Mouse (Mus musculus) left cerebral cortex, adult 2 months (tissue): Measurements from ENCODE around the gene Clps. TPM values are rescaled to one million over a fixed set of nuclear protein-coding genes. Genes with fewer than 3 reads are reported as not detected.

Experiments
- DNase-seq, 2 experiments: peaks; one replicate each; pipeline ENCODE4 v3.0.0; 2021 to 2022; ENCODE audit warnings: low spot score in 2 of 2, mixed read lengths in 1 of 2; ENCODE audit errors: extremely low spot score in 1 of 2
- H3K27ac ChIP-seq: fragments of 200-600 bp; 2 replicates; pipeline ENCODE4 v1.8.1; 2022
- H3K4me3 ChIP-seq: fragments of 200-600 bp; 2 replicates; pipeline ENCODE4 v1.8.1; 2022
- CTCF ChIP-seq: fragments of 200-600 bp; IDR thresholded peaks from 2 replicates; pipeline ENCODE4 v1.8.1; 2022; ENCODE audit warnings: antibody characterized with exemption, mild to moderate bottlenecking, moderate library complexity
- intact Hi-C: fragments of 180-260 bp; cut with DNase I; formaldehyde crosslinking; loops from one replicate; pipeline ENCODE4 v1.15.1; 2025
- total RNA-seq, 2 experiments: library from RNA; stranded (reverse); gene quantifications; 2 replicates each; pipeline ENCODE4 v1.2.3; 2021

Gene Clps
- total RNA-seq, 2 experiments from 2014 or later = not detected

DNA sequence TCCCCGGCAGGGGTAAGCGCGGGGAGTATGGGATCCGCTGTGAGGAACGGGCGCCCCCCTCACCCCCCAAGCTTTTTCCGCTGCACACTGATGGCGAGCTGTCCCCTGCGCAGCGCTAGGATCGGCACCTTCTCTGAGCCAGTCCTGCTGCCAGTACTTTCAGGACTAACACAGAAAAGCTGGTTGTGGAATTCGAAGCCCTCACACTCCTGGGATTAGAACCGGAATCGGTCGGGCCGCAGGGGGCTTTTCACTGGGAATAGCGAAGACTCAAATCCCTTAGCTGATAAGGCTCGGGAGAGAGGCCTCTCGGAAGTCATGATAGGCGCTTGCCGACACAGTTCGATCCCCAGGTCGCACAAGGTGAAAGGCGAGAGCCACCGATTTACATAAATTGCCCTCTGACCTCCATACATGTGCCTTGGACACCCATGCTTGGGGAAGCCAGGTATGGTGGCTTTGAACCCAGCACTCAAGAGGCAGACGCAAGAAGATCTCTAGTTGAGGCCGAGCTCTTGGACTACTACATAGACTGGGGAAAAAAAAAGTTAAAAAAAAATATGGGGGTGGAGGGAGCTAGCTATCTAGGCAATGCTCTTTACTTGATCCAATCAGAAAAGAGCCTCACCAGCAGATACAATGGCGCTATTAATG, 37.1 kb downstream of the Clps start:
- Histone ChIP-seq H3K4me3 (peak overlapping the region; percentile 86), H3K27ac (peak overlapping the region; percentile 100)
- DNase-seq = no peak
- TF ChIP-seq CTCF = no peak
- intact Hi-C loops = loop anchor here (1.0 to 2.0 kb wide), 3 partner anchors 36 to 195 kb away; partner anchors contain the start of gene Rpl10a

DNA sequence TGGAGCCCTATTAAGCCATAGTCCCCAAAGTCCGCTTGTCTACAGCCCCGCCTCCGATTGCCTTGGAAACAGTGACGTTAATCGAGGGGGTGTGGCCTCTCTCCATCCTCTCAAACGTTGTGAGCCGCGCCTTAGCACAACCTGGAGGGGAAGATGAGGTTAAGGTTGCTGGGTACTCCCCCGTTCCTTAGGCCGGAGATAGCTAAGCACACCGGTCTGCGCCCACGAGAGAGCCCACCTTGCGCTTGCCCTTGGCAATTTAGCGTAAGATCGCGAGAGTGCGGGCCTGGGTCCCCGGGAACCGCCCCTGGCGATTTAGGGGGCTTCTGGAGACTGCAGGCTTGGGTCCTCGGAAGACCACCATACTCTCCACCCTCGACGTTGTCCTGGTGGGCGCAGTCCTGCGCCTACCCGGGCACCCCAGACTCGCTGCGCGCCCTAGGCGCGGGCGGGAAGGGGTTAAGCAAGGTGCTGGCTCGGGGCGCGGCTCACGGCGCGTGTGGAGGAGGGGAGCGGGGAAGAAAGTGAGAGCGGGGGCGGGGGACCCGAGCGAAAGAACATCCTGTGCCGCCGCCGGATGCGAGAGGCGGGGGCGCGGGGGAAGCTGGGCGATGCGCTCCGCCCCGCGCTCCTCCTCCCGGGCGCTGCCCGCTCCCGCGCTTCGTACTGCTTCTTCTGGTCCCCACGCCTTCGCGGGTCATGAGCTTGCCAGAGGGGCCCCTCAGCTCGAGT, 37.8 kb downstream of the Clps start:
- intact Hi-C loops = loop anchor here (1.0 to 2.0 kb wide), 3 partner anchors 35 to 194 kb away; partner anchors contain the start of gene Rpl10a
- Histone ChIP-seq H3K27ac (peak overlapping the region; percentile 100), H3K4me3 (peak overlapping the region; percentile 86)
- peak; percentile 94 for DNase-seq
- TF ChIP-seq CTCF = no peak

DNA sequence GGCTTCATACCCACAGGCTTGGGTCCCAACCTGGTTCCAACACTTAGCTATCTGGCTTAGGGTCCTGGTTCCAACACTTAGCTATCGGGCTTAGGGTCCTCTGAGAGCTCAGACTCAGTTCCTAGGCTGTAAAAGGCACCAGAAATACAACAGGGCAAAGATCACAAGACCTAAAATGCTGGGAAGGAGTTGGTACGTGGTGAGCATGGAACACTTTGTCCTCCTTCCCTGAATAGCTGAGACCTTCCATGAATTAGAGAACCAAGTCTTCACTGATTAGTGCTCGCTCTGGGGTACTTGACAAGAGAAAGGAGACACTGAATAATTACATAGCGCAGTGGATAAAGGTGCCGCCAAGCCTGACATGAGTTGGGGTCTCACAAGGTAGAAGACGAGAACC, 38.6 kb downstream of the Clps start:
- DNase-seq = no peak
- intact Hi-C loops = loop anchor here (2.0 kb wide), 1 partner anchor 193 kb away; the partner anchor contains the start of gene Rpl10a
- Histone ChIP-seq H3K27ac (peak overlapping the region; percentile 100), H3K4me3 (peak overlapping the region; percentile 86)
- no peak for TF ChIP-seq CTCF

DNA sequence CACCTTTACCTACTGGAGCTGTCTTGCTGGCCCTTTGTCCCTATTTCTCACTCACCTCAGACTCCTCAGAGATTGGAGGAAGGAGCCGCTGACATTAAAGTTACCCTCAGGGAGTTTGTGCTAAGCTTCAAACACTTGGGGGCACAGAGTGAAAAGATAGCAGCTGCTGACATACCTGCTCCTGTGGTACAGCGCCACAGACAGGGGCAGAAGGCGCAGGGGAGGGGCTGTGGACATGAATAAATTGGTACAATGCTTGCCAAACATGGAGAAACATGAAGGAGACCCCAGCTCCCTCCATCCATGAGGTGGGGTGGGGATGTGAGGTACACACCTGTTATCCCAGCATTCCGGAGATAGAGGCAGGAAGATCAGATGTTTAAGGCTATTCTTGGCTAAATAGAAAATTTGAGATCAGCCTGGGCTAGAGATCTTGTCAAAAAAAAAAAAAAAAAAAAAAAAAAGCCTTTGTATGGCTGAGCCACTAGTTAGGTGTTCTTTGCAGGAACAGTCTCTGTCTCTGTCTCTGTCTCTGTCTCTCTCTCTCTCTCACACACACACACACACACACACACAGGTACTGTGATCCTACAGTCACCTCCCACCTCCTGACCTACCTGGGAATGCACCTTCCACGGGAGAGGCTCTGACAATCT, 39.4 kb downstream of the Clps start:
- no peak for TF ChIP-seq CTCF
- no peak overlapping the region for H3K4me3 ChIP-seq
- H3K27ac ChIP-seq = no peak overlapping the region; the same call in 1 of the 2 replicates
- intact Hi-C loops = no loop called here
- DNase-seq = no peak

DNA sequence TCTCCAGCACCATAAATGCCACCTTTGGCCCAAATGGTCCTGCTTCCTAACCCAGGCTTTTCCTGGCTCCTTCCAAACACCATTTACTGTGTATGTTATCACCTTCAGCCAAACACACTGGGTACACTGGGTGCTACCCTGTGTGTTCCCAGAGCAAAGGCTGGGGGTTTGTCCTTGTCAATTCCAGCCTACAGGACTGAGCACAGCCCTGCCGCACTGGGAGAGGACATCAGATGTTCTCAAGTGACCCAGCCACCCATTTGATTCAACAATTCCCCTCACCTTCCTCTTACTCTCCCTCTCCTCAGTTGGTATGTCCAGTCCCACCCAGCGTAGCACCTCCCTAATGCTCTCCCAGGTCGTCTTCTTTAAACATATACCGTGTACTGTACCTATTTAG, 40.0 kb downstream of the Clps start:
- intact Hi-C loops = no loop called here
- Histone ChIP-seq H3K27ac (no peak overlapping the region), H3K4me3 (no peak overlapping the region)
- no peak for DNase-seq
- TF ChIP-seq CTCF = no peak

DNA sequence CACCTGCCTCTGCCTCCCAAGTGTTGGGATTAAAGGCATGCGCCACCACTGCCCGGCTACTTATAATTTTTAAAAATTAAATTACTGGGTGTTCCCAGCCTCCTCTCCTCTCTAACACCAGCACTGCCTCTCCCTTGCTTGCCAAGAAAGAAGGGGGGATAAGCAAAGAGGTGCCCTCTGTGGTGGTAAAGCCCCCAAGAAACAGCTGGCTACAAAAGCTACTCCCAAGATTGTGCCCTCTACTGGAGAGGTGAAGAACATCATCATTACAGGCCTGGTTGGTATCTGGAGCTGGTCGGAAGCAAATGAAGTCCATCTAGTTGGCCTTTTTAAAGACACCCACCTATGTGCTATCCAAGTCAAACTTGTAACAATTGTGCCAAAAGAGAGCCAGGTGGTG, 40.7 kb downstream of the Clps start:
- TF ChIP-seq CTCF = peak; percentile 62
- intact Hi-C loops = no loop called here
- no peak for DNase-seq
- Histone ChIP-seq H3K27ac (no peak overlapping the region), H3K4me3 (no peak overlapping the region)

DNA sequence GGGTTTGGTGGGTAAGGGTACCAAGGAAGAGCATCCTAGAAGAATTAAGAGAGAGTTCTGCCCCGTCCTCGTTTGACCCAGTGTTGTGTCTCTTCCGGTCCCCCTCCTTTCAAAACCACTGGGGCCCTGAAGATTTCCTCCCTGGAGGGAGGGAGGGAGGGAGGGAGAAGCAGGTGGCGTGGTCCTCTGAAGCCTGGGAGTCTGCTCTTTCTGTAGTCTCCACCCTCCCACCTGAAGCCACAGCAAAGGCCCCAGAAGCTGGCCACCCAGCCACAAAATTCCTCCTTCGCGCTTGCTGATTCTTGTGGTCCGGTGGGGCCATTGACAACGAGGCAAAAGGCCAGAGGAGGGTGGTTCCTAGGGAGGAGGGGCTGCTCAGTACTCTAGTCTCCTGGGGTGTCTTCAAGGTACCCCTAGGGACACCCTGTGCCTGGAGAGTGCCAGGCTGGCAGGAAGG, 41.9 kb downstream of the Clps start:
- intact Hi-C loops = loop anchor here (1.0 kb wide), 1 partner anchor 32 kb away; no protein-coding TSS in a partner anchor
- DNase-seq = peak in 1 of 2 experiments; percentile 15
- Histone ChIP-seq H3K4me3 (peak overlapping the region; percentile 51), H3K27ac (peak overlapping the region; percentile 97)
- TF ChIP-seq CTCF = no peak

DNA sequence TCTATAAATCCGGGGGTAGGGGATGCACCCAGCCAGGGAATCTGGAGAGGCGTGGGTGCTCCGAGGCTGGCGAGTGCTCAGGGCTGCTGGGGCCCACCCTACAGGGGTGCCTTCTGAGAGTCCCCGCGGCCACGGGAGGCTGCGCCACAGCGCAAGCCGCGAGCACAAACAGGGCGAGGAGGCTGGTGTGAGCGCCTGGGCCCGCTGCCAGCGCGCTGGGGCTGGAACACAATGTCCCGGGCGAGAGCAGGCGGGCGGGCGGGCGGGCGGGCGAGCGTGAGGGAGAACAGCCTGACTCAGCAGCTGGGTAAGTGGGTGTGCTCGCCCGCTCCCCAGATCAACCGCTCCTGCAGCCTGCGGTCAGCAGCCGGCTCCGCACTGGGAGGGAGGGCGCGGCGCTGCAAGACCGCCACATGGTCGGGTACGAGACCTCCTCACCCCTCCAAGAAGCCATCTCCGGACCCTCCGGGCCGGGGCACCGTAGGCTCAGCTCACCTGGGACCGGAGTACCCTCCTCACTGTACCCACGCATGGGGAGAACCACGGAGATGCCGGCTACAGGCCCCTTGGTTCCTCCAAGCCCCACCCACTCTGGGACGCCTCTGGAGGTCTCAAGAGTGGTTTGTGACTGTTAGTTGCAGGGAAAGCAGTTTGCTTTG, 42.5 kb downstream of the Clps start:
- intact Hi-C loops = loop anchor here (1.0 kb wide), 1 partner anchor 32 kb away; no protein-coding TSS in a partner anchor
- H3K27ac ChIP-seq = peak overlapping the region; percentile 97
- no peak for TF ChIP-seq CTCF
- H3K4me3 ChIP-seq = peak overlapping the region; percentile 51
- peak; percentile 87 to 93 for DNase-seq

DNA sequence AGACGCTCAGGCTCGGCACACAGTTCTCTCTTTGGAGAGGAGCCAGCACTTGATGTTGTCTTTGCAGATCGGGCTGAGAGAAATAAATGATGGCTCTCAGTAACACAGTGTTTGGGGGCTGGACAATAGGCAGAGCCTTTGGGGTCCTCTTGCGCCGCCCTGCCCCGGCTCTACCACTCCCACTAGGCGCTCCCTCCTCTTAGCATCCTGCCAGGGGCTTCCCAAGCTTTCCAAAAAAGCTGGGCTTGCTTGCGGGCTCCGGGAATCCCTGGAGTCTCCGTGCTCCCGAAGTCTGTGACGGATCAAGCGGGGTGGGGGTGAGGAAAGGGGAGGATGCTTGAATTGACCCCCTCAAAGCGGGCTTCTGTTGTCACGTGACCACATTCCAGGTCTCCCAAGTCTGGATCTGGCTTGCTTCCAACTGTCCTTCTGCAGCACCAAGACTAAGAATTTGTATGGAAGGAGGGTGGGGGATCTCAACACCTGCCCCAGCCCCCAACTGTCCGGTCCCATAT, 43.1 kb downstream of the Clps start, which contains the start of gene Fkbp5:
Gene Fkbp5 (minus strand): TSS at position 87 of the 515 bp plus-strand sequence.
- peak; percentile 48 to 60 for DNase-seq

DNA sequence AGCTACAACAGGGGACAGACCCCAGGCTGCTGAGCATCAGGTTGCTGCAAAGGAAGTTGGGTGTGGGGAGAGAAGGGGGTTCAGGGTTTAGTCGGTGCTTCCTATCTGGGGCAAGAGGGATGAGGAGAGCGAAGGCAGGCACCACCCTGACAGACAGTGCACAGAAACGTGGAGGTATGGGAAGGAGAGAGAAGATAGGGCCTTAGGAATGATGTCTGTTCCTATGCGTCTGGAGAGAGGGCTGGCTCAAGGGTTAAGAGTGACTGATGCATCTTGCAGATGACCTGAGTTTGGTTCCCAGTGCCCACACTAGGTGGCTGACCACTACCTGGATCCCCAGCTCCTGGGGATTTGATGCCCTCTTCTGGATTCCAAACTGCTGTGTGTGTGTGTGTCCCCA, 43.7 kb downstream of the Clps start:
- intact Hi-C loops = no loop called here
- DNase-seq = no peak
- H3K27ac ChIP-seq = no peak overlapping the region; the same call in 1 of the 2 replicates
- H3K4me3 ChIP-seq = no peak overlapping the region
- no peak; the same call in 1 of the 2 replicates for TF ChIP-seq CTCF

More for the DNA sequence above, 43.1 kb downstream of the Clps start, which contains the start of gene Fkbp5:
- intact Hi-C loops = no loop called here
- H3K4me3 ChIP-seq = peak within 1 kb of the TSS; percentile 51
- peak within 1 kb of the TSS; percentile 97 for H3K27ac ChIP-seq
- TF ChIP-seq CTCF = no peak
